Mouse (Mus musculus): ENCODE results near the gene BC035044. TPM values are rescaled to one million over a fixed set of nuclear protein-coding genes. Genes with fewer than 3 reads are reported as not detected.
A peak's percentile ranks its signal among the peaks of the same experiment; 100 is the strongest.
"Not testable (repeated sequence)": the region's sequence is repeated elsewhere in the genome, so short reads cannot be mapped to it uniquely, and the experiment has no call there.

Gene BC035044
- 6.2 and 16.8 TPM in 2 replicates for polyA plus RNA-seq (2011; ENCODE audit: insufficient read depth, insufficient read length, low replicate concordance, missing spikeins)

GRCm38 (mm10) chr6:128890948-128891355, at the start of gene BC035044:
Gene BC035044, minus strand, starts transcription at chr6:128891126.
- 4% methylated on average over 2 of the region's 2 CpGs for WGBS

DNA sequence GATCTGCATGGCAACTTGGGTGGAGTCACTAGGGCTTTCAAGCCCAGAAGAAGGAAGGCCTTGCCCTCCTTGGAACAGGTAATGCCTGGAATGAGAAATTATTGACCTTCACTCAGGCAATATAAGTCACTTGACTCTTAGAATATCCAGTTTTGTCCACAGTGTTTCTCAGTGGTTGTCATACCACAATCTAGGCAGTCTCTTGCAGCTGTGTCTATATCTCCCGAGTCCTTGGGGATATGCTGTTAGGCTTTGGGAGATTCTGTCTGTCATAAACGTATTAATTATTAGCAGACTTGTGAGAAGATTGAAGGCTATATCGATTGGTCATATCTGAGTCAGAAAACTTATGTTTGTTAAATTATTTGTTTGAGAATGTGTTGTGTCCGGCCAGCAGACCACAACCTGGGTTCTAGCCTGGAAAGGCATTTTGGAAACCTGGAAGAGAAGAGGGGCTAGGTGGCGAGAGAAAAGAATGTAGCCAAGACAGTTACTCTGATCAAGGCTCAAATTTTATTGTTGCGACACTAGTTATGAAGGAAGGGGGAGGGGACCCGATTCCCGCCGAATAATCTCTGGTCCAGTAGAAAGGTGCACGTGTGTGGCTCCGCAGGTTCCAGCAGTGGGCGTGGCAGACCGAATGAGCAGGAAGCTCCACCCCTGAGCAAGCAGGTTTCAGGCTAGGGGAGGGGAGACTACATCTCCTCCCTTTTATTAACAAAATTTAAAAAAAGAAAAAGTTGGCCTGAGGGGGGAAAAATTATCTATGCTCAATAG, 45.2 kb upstream of the BC035044 start:
- H3K4me1 ChIP-seq (ENCODE audit: control insufficient read depth, insufficient read depth, low read length); H3K27ac ChIP-seq (ENCODE audit: control insufficient read depth, insufficient read depth, low read depth, low read length, poor library complexity); H3K4me3 ChIP-seq (replicated peaks; ENCODE audit: control insufficient read depth, low read depth, low read length): not testable (repeated sequence)
- 83% methylated on average over 5 of the region's 13 CpGs for WGBS

More at GRCm38 (mm10) chr6:128890948-128891355, at the start of gene BC035044:
- peak within 1 kb of the TSS; percentile 53 for H3K4me3 ChIP-seq (replicated peaks; ENCODE audit: control insufficient read depth, low read depth, low read length)
- H3K4me1 ChIP-seq (ENCODE audit: control insufficient read depth, insufficient read depth, low read length) = peaks cover 3% of the 10 kb centered on the region; the same call in 1 of the 2 replicates
- no peak for TF ChIP-seq POLR2A (IDR thresholded peaks at IDR 0.05; ENCODE audit: borderline replicate concordance, control insufficient read depth, low read depth, low read length)
- no peak for TF ChIP-seq CTCF (IDR thresholded peaks at IDR 0.05; ENCODE audit: control insufficient read depth, insufficient read depth, low read length)
- peak within 1 kb of the TSS; percentile 70; the same call in 1 of the 2 replicates for H3K27ac ChIP-seq (ENCODE audit: control insufficient read depth, insufficient read depth, low read depth, low read length, poor library complexity)

DNA sequence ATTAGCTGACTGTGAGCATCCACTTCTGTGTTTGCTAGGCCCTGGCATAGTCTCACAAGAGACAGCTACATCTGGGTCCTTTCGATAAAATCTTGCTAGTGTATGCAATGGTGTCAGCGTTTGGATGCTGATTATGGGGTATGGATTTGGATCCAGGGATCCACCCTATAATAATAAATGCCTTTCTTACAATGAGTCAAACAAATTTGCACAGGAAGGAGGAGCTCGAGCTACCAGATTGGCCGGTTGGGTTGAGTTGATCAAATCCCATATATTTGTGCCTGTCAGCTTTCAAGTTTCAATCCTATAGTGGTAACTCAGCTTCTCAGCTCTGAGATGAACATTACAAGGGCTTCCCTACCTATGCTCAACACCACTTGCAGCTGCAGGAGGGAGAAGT, 43.2 kb upstream of the BC035044 start, which contains the start of gene Clec2g:
Gene Clec2g (plus strand): TSS at position 301 of the 400 bp plus-strand sequence.
- not testable (repeated sequence) for H3K27ac ChIP-seq (ENCODE audit: control insufficient read depth, insufficient read depth, low read depth, low read length, poor library complexity); H3K4me1 ChIP-seq (ENCODE audit: control insufficient read depth, insufficient read depth, low read length); H3K4me3 ChIP-seq (replicated peaks; ENCODE audit: control insufficient read depth, low read depth, low read length)
- 87% methylated on average over 4 of the region's 4 CpGs for WGBS

DNA sequence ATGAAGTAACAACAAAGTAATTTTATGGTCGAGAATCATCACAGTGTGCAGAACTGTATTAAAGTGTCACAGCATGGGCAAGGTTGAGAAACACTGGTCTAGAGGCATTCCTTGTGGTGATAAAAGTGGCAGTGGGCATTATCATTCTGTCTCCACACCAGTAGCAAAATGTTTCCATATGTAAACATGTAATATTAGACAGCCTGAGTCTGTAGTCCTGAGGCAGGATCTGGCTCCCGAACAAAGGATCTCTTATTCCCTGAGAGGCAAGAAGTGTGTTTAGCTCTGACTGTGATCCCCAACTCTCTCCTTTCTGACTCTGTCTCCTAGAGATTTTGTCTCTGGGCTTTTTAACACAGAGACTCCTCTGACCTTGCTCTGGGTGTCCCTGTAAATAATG, 42.1 kb upstream of the BC035044 start:
- no peak overlapping the region for H3K27ac ChIP-seq (ENCODE audit: control insufficient read depth, insufficient read depth, low read depth, low read length, poor library complexity)
- H3K4me1 ChIP-seq (ENCODE audit: control insufficient read depth, insufficient read depth, low read length) = no peaks in the 10 kb centered on the region
- WGBS = 86% methylated on average over 2 of the region's 2 CpGs
- no peak overlapping the region for H3K4me3 ChIP-seq (replicated peaks; ENCODE audit: control insufficient read depth, low read depth, low read length)
- TF ChIP-seq POLR2A (IDR thresholded peaks at IDR 0.05; ENCODE audit: borderline replicate concordance, control insufficient read depth, low read depth, low read length) (no peak), CTCF (IDR thresholded peaks at IDR 0.05; ENCODE audit: control insufficient read depth, insufficient read depth, low read length) (no peak)

GRCm38 (mm10) chr6:128917322-128917721, 26.4 kb upstream of the BC035044 start:
- WGBS = 46% methylated on average over 2 of the region's 2 CpGs
- no peak overlapping the region for H3K4me3 ChIP-seq (replicated peaks; ENCODE audit: control insufficient read depth, low read depth, low read length)
- H3K4me1 ChIP-seq (ENCODE audit: control insufficient read depth, insufficient read depth, low read length) = no peaks in the 10 kb centered on the region; the same call in 1 of the 2 replicates
- TF ChIP-seq POLR2A (IDR thresholded peaks at IDR 0.05; ENCODE audit: borderline replicate concordance, control insufficient read depth, low read depth, low read length) (no peak), CTCF (IDR thresholded peaks at IDR 0.05; ENCODE audit: control insufficient read depth, insufficient read depth, low read length) (no peak)
- H3K27ac ChIP-seq (ENCODE audit: control insufficient read depth, insufficient read depth, low read depth, low read length, poor library complexity) = no peak overlapping the region

DNA sequence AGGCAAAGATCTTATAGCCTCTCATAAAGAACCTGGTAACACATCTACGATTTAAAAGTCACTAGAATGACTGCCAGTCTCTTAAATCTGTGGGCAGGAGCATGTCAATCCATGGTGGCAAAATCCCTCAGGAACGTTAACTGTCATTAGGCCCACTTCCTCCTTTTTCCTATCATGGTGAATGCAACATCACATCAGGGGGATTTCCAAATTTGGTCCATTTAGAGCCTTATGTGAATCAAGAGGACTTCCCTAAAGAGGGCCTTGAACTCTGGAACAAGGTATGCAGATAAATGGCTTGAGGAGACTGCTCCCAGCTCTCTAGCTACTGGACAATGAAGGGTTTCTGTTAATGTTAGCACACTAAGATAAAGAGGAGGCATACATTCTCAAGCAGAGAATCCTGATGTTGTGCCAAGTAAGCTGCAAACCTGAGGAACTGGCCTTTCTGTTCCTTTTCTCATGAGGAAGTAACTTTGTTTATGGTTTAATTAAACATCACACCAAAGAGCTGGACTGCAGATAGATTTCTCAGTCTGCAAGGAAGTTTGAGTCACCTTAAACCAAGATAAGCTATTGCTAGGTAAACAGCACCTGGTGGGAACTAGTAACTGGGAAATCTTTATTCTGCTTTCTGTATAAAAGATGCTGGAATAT, 22.8 kb upstream of the BC035044 start:
- TF ChIP-seq POLR2A (IDR thresholded peaks at IDR 0.05; ENCODE audit: borderline replicate concordance, control insufficient read depth, low read depth, low read length) = no peak
- no peak overlapping the region for H3K4me3 ChIP-seq (replicated peaks; ENCODE audit: control insufficient read depth, low read depth, low read length)
- no peak overlapping the region for H3K27ac ChIP-seq (ENCODE audit: control insufficient read depth, insufficient read depth, low read depth, low read length, poor library complexity)
- H3K4me1 ChIP-seq (ENCODE audit: control insufficient read depth, insufficient read depth, low read length) = no peaks in the 10 kb centered on the region; the same call in 1 of the 2 replicates
- 13% methylated on average over 2 of the region's 2 CpGs for WGBS

- 19% methylated on average over 6 of the region's 6 CpGs for WGBS
- H3K4me3 ChIP-seq (replicated peaks; ENCODE audit: control insufficient read depth, low read depth, low read length); H3K27ac ChIP-seq (ENCODE audit: control insufficient read depth, insufficient read depth, low read depth, low read length, poor library complexity); H3K4me1 ChIP-seq (ENCODE audit: control insufficient read depth, insufficient read depth, low read length): not testable (repeated sequence)
These were observed 10.0 kb upstream of the BC035044 start for GRCm38 (mm10) chr6:128900796-128901552.

DNA sequence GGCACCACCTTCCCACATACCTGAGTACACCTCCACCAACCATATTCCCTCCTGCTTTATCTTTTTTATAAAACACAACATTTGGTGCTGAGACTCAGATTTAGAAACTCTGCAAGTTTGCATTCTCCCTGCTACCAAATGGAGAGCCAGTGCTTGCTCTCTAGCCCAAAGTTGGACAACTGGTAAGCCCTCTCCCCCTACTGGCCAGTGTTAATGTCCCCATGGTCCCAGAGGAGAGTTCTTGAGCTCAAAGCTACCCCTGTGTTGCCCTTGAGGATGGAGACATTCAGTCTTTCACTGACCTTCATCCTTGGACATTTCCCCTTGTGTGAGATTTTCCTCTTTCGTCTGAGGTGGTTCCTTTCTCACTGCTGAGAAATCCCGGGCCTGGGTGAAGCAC, 9.1 kb upstream of the BC035044 start:
- H3K4me1 ChIP-seq (ENCODE audit: control insufficient read depth, insufficient read depth, low read length) = no peaks in the 10 kb centered on the region; the same call in 1 of the 2 replicates
- TF ChIP-seq POLR2A (IDR thresholded peaks at IDR 0.05; ENCODE audit: borderline replicate concordance, control insufficient read depth, low read depth, low read length) = no peak
- TF ChIP-seq CTCF (IDR thresholded peaks at IDR 0.05; ENCODE audit: control insufficient read depth, insufficient read depth, low read length) = no peak
- H3K27ac ChIP-seq (ENCODE audit: control insufficient read depth, insufficient read depth, low read depth, low read length, poor library complexity) = no peak overlapping the region
- 50% methylated on average over 2 of the region's 2 CpGs for WGBS
- no peak overlapping the region for H3K4me3 ChIP-seq (replicated peaks; ENCODE audit: control insufficient read depth, low read depth, low read length)

Measured in bone marrow, adult 2 months (tissue).